Mouse (Mus musculus) heart, adult 2 months (tissue): Measurements from ENCODE around the gene Vstm2b.

Experiments used
- CTCF ChIP-seq: fragments of 200-600 bp; IDR thresholded peaks from 2 replicates; pipeline ENCODE4 v1.8.1; 2022; ENCODE audit warnings: antibody characterized with exemption, mild to moderate bottlenecking, moderate library complexity
- POLR2A ChIP-seq: fragments of 200-500 bp; IDR thresholded peaks from 2 replicates; pipeline ENCODE4 v1.6.1; 2011; ENCODE audit warnings: mild to moderate bottlenecking, low read depth, low read length, control low read depth; ENCODE audit not compliant: insufficient read depth

DNA sequence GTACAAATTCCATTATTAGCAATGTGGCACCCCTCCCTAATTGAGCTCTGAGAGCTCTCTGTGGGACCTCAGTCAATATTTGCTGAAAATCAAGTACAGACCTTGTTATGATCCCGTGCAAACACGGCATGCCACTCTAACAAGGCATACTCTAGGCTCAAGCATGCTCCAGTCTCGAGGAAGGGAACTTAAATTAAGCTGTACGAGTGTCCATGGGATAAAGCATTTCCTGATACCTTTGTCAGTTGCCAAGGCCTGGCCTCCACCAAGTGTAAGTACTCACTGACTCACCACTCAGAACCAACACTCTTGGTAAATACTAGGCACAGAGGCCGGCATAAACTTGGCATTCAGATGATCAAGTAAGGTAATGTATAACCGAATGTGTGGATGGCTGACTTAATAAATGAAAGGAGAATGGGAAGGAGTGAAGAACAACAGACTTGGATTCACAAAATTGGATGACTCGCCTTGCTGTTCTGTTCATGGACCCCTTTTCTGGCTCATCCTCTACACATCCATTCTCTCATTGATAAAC lies 42.0 kb upstream of the Vstm2b start:
- TF ChIP-seq POLR2A (no peak), CTCF (no peak)
